Mouse (Mus musculus): ENCODE measurements around the gene Hexim2. TPM values are rescaled to one million over a fixed set of nuclear protein-coding genes. Genes with fewer than 3 reads are reported as not detected.

Hexim2 gene
- total RNA-seq, 2 experiments from 2014 or later = 16.1 to 16.2 TPM

- no peak for DNase-seq (ENCODE audit: low spot score in 2 of 2)
Measured at GRCm38 (mm10) chr11:103172392-103173040, 40.3 kb downstream of the Hexim2 start.

DNA sequence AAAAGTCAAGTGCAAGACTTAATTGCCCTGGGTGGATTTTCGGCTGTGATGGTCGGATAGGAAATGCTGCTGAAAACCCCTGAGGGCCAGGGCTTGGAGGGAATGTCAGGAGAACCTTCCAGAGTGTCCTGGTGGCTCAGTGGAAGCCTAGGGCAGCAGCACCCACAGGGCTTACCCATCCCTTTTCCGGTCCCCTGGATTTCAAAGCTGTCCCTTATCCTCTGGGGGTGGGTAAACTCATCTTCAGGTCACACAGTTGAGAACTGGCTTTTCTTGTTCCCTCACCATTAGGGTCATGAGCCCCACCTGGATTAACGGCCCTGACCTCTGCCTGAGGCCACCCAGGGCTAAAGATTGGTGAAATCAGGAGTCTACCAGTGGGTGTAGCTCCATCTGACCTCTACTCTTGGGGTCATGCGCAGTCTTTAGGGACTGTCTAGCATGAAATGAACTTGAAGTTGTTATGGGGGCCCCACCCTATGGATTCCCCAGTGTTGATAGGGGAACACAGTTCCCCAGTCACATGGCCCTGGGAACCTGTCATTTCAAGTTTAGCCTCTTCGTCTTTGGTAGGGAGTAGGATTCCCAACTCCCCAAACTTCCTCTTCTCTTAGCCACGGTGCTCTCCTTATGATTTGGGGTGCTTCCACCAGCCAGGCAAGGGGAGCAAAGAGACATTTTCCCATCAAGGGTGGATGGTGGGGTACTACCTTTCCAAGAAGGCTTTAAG lies 41.0 kb downstream of the Hexim2 start:
- DNase-seq (ENCODE audit: low spot score in 2 of 2) = no peak

- DNase-seq (ENCODE audit: low spot score in 2 of 2) = peak; percentile 58 to 69
Measured at GRCm38 (mm10) chr11:103173771-103174344, 41.6 kb downstream of the Hexim2 start.

DNA sequence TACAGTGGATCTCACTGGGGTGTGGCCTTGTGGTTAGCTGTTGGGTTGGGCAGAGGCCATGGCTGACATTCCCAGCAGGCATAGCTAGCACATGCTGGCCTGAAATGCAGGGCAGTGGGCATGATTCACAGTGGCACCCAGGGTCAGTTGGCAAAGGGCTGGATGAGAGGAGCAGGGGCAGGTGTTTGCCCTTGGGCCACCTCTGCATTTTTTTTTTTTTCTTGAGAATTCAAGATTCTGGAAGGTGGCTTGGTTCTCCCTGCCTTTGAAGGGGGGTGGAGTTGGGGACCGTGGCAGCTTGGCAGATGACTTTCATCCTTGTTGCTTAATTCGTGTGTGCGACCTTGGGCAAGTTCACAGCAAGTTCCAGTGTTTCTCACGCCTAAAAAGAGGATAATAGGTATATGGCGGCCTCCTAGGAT lies 42.2 kb downstream of the Hexim2 start:
- no peak for DNase-seq (ENCODE audit: low spot score in 2 of 2)

DNA sequence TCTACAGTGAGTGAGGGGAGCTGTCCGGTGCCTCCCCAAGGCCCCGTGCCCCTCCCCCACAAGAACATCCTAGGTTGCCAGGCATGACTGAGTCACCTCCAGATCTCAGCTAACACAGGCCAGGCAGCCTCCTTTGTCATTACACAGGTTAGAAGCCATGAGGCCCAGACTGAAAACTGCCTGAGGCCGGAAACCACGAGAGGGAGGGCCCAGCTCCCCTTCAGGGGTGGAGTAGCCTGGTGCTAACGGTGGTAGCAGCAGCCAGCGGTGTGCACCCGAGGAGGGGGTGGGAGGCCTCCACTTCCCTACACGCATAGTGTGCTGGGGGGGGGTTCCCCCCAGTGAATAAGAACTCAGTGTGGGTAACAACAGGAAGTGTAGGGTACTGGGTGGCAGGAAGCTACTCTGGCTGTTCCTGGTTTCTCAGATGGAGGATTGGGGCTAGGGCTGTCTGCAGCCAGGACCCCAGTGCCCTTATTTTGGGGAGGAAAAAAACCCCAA lies 42.7 kb downstream of the Hexim2 start:
- no peak for DNase-seq (ENCODE audit: low spot score in 2 of 2)

DNA sequence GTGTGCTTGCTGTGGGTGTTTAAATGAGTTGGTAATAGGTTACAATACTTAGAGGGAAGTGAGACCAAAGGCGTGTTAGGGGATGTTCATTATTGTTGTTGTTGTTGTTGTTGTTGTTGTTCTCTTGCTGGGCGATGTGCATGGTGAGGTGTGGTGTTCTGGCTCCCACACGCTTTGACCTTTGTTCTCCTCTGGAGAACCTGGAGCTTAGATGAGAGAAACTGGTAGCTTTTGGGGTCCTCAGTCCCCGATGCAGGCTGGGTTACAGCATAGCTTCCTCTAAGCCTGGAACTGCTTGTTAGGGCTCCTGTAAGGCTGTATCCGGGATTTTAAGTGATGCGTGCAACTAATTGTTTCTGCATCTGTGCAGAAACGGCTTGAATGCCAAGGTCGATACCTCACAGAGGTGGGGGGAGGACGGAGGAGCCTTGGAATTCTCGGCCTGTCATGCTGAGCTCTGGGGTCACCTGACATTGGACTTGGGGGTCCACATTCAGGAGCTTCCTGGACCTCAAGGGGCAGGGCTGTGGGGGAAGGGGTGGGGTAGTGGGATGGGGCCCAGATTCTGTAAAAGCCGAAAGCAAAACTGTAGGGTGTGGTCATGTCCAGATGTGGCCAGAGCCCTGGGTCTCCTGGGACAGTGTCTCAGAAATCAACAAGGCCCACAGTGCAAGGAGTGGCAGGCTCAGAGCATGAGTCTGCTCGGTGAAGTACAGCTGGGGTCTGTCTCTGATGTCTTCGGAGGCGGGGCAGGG lies 43.6 kb downstream of the Hexim2 start:
- DNase-seq (ENCODE audit: low spot score in 2 of 2) = no peak

GRCm38 (mm10) chr11:103176510-103176909 lies 44.3 kb downstream of the Hexim2 start:
- no peak for DNase-seq (ENCODE audit: low spot score in 2 of 2)

DNA sequence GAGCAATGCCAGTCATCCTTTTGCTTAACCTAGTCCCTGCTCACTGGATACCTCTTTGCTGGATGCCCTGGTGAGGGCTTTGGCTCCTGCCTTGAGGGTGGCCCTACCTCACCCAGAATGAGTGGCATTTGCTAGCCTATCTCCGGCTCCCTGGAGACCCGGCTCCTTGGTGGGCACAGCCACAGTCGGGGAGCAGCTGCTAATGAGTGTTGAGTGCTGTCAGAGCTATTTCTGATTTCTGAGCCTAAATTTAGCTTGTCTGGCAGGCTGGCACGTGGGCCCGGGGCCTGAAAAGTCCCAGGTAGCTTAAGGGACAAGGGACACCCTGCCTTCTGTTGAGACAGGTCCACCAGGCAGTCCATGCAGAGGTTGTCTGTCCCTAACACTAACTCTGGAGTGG lies 45.0 kb downstream of the Hexim2 start:
- DNase-seq (ENCODE audit: low spot score in 2 of 2) = no peak

- DNase-seq (ENCODE audit: low spot score in 2 of 2) = no peak
Measured at GRCm38 (mm10) chr11:103177815-103178485, 45.7 kb downstream of the Hexim2 start.

DNA sequence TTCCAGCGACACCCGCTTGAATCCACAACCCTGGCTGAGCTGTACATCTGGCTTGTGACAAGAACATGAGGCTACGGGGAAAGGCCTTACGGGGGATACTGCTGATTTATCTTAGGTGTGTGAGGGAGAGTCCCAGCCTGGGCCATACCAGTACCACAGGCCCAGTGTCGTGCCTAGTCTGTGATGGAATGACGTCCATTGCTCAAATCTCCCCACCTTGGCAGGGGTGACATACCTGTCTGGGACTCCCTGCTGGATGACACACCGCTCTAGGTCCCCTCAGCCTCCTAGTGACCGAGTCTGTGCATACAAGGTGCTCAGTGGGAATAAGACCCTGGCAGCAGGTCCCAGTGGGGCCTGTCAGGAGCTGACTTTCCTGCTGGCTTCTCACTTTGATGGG lies 46.5 kb downstream of the Hexim2 start:
- no peak for DNase-seq (ENCODE audit: low spot score in 2 of 2)

DNA sequence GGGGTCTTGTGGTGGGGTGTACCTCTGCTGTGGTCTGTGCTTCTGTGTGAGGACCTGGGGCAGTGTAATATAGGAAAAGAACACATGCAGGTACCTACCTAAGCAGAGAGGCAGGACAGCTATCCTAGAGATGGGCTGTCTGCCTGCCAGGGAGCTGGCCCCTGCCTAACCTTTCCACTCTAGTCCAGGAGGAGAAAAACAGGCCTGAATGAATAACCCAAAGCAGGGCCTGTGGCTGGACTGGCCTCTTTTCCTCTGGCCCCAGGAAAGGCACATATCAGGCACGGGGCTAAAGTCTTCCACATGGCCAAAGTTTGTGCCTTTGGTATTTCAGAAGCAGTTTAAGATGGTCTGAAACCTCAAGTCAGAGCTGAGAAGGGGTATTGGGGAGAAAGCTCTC lies 48.2 kb downstream of the Hexim2 start:
- DNase-seq (ENCODE audit: low spot score in 2 of 2) = no peak

- DNase-seq (ENCODE audit: low spot score in 2 of 2) = peak in 1 of 2 experiments; percentile 42
Measured at GRCm38 (mm10) chr11:103181349-103181748, 49.1 kb downstream of the Hexim2 start.

GRCm38 (mm10) chr11:103181911-103182310 lies 49.7 kb downstream of the Hexim2 start:
- DNase-seq (ENCODE audit: low spot score in 2 of 2) = no peak

DNA sequence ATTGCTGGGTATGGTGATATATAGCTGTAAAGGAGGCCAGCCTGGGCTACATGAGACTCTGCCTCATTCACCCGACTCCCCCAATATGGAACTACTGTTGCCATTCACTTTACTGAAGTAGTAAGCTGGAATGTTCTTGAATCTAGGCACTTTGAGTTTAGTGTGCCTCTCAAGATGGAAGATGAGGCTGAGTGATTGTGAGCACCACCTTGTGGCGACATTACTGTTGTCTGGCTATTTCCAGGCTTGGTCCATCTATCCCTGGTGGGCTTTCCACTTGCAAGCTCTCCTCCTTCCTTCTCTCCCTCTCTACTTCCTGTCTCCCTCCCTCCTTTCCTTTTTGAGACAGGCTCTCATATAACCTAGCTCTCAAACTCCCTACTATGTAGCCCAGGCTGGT lies 52.7 kb downstream of the Hexim2 start:
- peak in 1 of 2 experiments; percentile 55 for DNase-seq (ENCODE audit: low spot score in 2 of 2)

Other genes starting within 250 kb of the Hexim2 start
- under 1 TPM in 1 of 2 experiments, not detected in 1; 0.42 TPM for gene Fam187a, start 247.3 kb upstream of the Hexim2 start, total RNA-seq (2021)
- 100 to 1,000 TPM; 137 to 174 TPM for gene Gfap, start 231.5 kb upstream of the Hexim2 start, total RNA-seq (2021)
- under 1 TPM in 1 of 2 experiments, not detected in 1; 0.46 TPM for gene Kif18b, start 207.3 kb upstream of the Hexim2 start, total RNA-seq (2021)
- gene C1ql1, start 185.7 kb upstream of the Hexim2 start, total RNA-seq (2021) = 10 to 100 TPM; 12.3 to 15.7 TPM
- 100 to 1,000 TPM; 130 to 131 TPM for gene Nmt1, start 104.2 kb upstream of the Hexim2 start, total RNA-seq (2021)
- gene Dcakd, start 104.1 kb upstream of the Hexim2 start, total RNA-seq (2021) = 10 to 100 TPM; 44.4 to 44.6 TPM
- gene Plcd3, start 30.8 kb upstream of the Hexim2 start, total RNA-seq (2021) = 10 to 100 TPM; 20.4 to 21.7 TPM
- 10 to 100 TPM; 85.2 to 90.4 TPM for gene Acbd4, start 30.7 kb upstream of the Hexim2 start, total RNA-seq (2021)
- gene Hexim1, start 16.2 kb upstream of the Hexim2 start, total RNA-seq (2021) = 10 to 100 TPM; 42.6 to 52.8 TPM
- gene Fmnl1, start 38.7 kb downstream of the Hexim2 start, total RNA-seq (2021) = 100 to 1,000 TPM; 169 to 206 TPM
- 1 to 10 TPM; 1.8 to 2.0 TPM for gene 1700023F06Rik, start 76.1 kb downstream of the Hexim2 start, total RNA-seq (2021)
- gene Spata32, start 86.0 kb downstream of the Hexim2 start, total RNA-seq (2021) = 1 to 10 TPM; 1.5 to 1.8 TPM
- gene Map3k14, start 135.0 kb downstream of the Hexim2 start, total RNA-seq (2021) = 1 to 10 TPM; 5.7 to 5.9 TPM
- 10 to 100 TPM; 11.9 to 15.1 TPM for gene Arhgap27, start 231.3 kb downstream of the Hexim2 start, total RNA-seq (2021)